Mouse (Mus musculus) splenic B cell, adult 2 months (primary cell): ENCODE results near the gene Ofcc1.

Experiments used
- DNase-seq: peaks from one replicate; pipeline ENCODE4 v3.0.0-alpha.2; 2011; ENCODE audit warnings: low read depth, low spot score
- H3K27me3 ChIP-seq: 2 replicates; pipeline ENCODE4 v1.6.1; 2012; ENCODE audit warnings: mild to moderate bottlenecking, low read length, moderate library complexity, mixed read lengths; ENCODE audit not compliant: control insufficient read depth, poor library complexity, insufficient read depth, severe bottlenecking
- H3K36me3 ChIP-seq: 2 replicates; pipeline ENCODE4 v1.6.1; 2012; ENCODE audit warnings: mild to moderate bottlenecking, low read length, moderate library complexity, mixed read lengths; ENCODE audit not compliant: control insufficient read depth, poor library complexity, insufficient read depth, severe bottlenecking

Gene Ofcc1

DNA sequence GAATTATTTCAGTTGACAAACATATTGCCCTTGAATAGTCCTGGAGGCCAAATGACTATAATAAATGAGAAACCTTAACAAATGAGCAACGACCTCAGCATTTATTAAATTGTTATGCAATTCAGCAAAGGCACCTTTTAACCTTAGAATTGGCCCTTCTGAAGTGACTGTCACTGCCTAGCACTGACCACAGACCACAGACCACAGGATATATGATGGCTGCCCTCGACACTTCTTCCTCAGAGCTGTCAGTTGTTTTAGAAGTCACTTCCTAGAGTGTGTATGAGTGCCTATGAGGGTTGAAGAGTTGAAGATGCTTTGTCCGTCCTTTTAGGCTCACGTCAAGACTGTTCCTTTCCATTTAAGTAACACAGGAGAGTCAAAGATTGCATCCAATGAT lies 72.6 kb downstream of the Ofcc1 start:
- Histone ChIP-seq H3K36me3 (no peaks in the 10 kb centered on the region), H3K27me3 (no peaks in the 10 kb centered on the region)
- no peak for DNase-seq

DNA sequence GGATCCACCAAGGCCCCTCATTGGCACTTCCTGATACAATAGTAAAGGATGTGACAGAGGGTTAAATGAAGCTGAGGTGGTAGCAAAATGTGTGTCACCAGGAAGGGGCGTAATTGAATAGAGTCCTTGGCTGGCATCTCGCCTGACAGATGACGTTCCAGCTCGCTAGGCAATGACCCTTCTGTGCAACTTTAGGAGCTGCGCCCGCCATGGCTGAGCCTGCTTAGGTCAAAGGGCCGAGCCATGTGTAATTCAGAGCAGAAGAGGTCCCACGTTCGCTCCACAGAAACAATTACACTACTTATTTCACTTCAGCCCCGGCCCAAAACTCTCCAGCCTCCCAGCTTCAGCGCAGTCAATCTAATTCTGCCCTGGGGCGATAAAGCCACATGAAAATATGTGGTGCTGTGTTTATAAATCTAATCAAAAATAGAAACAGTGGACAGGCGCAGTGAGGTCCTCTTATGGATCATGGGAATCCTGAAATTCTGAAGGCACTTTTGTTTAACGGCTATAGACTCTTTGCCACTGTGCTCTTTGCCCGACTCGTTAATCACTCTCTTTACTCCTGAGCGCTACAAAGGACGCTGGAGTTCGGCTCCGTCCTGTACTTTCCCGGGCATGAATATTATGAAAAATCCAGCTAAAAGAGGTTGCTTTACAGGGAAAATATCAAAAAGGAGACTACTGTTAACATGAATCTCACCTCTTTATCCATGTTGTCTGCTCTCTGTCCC lies 73.8 kb downstream of the Ofcc1 start:
- DNase-seq, result no peak
- H3K36me3 ChIP-seq, result no peaks in the 10 kb centered on the region
- H3K27me3 ChIP-seq, result no peaks in the 10 kb centered on the region

DNA sequence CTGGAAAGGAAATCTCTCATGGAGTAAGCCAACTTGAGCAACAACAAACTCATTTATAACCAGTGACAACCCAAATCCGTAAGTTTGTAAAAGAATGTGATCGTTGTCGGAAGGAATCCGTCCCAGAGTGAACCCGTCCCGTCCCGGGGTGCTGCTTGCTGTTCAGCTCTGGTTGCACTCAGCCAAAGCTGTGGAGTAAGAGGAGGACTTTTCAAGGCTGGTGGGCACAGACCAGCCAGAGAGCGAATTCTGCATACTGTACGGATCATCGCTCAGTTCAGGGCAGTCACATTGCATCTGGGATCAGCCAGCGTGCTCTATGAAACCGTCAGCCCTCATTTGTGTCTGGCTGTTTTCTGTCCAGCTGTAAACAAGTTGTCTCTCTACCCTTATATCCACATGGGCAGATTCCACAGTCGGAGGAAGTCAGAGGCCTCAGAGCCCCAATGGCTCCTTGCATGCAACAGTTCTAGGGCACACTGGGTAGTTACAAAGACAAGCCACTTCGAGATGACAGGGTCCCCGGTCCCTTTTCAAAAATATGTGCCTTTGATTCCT lies 75.9 kb downstream of the Ofcc1 start:
- no peaks in the 10 kb centered on the region for H3K27me3 ChIP-seq
- H3K36me3 ChIP-seq, result no peaks in the 10 kb centered on the region
- DNase-seq, result no peak

DNA sequence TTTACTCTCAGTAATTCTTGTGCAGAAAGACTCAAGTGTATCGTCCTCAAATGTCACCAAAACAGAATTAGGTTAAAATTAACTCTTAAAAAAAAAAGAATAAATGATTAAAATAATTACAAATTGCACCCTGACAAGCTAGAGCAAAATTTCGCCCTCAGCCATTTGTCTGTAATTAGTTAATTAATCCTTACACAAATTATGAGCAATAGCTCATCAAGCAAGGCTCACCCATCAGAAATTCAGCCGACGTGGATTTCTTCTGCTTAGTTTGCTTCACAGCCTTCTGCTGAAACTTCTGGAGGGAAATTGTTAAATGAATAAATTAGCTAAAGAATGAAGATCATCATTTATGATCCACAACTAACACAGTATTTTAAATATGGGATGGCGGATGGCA lies 80.6 kb downstream of the Ofcc1 start:
- no peaks in the 10 kb centered on the region for H3K36me3 ChIP-seq
- DNase-seq, result no peak
- no peaks in the 10 kb centered on the region for H3K27me3 ChIP-seq

DNA sequence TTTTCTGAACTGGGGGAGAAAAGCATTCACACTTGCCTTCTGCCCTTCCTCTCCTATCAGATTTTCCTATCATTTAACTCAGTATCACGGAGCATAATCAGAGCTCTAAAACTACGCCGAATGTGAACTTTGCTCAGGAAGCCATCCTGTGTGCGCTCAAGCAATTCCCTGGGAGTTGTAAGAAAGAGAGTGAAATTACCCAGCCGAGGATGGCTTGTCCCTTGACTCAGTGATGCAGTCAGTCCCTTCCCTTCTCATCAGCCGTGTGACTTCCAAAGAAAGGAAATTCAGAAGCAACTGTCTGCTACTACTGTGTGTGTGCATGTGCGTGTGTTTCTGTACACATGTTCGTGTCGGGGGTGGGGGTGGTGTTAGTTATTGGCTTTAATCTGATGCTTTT lies 93.7 kb downstream of the Ofcc1 start:
- no peak for DNase-seq
- Histone ChIP-seq H3K36me3 (no peaks in the 10 kb centered on the region), H3K27me3 (no peaks in the 10 kb centered on the region)

DNA sequence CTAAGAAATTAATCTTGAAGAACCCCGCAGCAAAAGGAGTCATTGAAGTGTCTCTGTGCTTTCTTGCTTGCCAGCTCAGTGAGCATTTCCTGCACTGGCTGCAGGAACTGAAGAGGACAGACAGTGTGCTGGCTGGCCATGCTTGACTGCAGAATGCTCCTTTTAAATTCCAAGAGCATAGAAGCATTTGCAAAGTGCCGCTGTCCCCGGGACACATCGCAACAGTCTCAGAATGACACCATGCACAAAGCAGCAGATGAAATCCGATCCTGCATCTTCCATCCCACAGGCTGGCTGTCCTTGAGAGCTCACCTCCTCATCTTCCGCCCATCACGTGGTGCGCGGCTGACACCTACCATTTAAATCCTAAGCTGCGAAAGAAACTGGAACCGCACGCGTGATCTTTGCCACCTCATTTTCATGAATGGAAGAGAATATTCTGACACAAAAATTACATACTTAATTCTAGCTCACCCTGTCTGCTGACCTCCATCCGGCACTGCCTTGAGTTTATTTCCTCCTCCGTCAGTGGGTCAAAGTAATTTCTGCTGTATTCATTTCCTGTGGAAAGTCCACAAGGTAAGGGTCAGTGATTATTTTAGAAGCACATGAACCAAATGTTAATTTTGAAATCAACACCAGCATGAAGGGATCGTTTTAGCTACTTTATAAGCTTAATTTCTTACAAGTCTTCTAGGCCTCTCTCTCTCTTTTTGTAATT lies 98.0 kb downstream of the Ofcc1 start:
- Histone ChIP-seq H3K36me3 (no peaks in the 10 kb centered on the region), H3K27me3 (no peaks in the 10 kb centered on the region)
- DNase-seq, result no peak

DNA sequence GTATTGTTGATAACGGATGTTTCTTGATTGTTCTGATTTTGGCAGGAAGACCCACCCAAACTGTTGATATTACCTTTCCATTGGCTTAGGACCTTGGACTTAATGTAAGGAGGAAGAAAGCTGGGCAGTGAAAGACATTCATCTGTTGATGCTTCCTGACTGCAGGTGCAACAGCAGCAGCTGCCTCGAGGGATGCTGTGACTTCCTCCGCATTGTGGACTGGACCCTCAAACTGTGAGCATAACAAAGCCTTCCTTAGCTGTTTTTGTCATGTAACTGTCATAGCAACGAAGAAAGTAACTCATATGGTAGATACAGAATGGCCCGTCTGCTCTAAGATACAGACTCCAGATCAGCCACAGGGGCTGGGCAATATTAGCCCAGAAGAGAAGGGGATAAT lies 102.5 kb downstream of the Ofcc1 start:
- no peak for DNase-seq
- H3K36me3 ChIP-seq, result no peaks in the 10 kb centered on the region
- no peaks in the 10 kb centered on the region for H3K27me3 ChIP-seq

DNA sequence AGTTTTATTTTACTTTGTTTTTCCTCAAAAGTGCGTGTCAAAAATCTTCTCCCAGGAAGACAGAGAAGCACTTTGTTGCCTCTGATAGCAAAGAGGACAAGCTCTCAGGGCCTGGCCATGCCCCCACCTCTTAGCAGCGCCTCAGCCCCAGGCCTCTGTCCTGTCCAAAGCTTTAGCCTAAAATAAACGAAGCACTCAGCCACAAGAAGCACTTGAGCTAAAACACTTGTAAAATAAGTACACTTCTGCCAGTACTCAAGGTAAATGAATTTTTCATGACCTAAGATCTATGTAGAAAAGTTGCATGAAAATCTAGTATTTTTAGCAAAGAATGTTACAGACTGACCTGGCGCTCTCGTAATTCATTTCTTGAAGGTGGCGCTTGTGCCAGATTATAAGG lies 117.4 kb downstream of the Ofcc1 start:
- Histone ChIP-seq H3K36me3 (no peaks in the 10 kb centered on the region), H3K27me3 (no peaks in the 10 kb centered on the region)
- no peak for DNase-seq

DNA sequence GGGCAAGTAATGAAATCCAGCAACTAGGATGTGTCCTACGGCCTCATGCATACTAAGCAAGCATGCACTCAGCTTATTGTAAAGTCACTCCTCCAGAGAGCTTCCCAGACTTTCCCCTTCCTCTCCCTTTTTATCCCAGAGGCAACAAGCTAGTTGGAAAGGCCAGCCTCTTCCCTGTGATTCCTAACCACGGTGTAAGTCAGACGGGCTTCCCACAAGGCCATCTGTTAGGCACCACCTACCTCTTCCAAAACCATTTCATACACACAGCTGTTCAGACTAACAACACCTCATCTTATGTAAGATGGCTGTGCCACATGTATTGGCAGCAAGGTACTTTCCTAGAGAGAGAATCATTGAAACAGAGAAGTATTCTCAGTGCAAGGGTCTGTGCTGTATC lies 124.9 kb downstream of the Ofcc1 start:
- no peak for DNase-seq
- Histone ChIP-seq H3K27me3 (no peaks in the 10 kb centered on the region), H3K36me3 (no peaks in the 10 kb centered on the region)

DNA sequence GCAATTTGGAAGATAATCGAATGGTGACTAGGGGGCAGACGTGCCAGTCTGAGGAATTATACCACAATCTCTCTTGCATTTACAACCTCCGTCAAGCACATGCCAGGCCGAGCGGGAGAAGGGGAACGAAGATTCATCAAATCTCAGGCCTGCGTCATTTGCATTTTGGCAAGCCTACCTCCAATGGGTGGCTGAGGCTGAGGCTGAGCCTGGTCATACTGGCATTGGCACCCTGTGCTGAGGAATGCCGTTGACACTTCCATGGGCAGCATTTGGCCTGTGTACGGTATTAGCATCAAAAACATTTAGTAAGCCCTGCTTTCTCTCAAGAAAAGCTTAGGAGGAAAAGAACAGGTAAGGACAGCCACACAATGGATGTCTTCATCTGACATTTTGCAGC lies 152.9 kb downstream of the Ofcc1 start:
- DNase-seq, result no peak
- no peaks in the 10 kb centered on the region for H3K27me3 ChIP-seq
- H3K36me3 ChIP-seq, result no peaks in the 10 kb centered on the region

DNA sequence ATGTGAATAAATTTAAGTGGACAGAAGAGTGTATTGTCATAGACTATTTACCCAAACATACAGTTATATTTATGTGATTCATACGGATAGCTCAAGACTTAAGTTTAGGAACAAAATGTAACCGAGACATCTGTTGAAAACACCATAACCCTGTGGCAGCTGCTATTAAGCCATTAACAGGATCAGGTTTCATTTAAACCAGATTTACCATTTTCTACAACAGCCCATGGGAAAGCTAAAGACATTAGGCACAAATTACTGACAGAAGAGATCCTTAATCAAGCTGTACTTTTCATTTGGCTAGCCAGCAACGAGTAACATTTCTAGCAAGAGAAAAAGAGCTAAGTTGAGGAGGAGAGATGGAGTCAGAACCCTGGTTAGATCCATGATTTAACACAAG lies 179.5 kb downstream of the Ofcc1 start:
- H3K36me3 ChIP-seq, result no peaks in the 10 kb centered on the region
- no peaks in the 10 kb centered on the region for H3K27me3 ChIP-seq
- DNase-seq, result no peak

DNA sequence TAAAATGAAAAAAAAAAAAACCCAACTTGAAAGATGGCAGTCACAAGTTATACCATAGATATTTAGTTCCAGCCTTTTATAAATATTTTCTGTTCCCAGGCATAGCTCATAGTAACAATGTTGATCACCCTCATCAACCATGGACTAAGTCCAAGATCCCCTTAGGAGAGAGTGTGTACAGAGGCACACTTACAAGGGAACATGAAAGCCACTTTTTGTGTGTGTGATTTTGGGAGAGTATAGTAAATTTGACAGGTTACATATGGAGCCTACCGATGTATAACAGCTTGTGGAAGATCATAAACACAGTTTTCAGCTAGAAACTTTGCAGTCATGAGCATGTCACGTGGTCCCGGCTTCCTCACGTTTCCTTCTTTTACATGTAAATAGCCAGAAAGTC lies 189.5 kb downstream of the Ofcc1 start:
- H3K36me3 ChIP-seq, result no peaks in the 10 kb centered on the region
- no peaks in the 10 kb centered on the region for H3K27me3 ChIP-seq
- DNase-seq, result no peak

DNA sequence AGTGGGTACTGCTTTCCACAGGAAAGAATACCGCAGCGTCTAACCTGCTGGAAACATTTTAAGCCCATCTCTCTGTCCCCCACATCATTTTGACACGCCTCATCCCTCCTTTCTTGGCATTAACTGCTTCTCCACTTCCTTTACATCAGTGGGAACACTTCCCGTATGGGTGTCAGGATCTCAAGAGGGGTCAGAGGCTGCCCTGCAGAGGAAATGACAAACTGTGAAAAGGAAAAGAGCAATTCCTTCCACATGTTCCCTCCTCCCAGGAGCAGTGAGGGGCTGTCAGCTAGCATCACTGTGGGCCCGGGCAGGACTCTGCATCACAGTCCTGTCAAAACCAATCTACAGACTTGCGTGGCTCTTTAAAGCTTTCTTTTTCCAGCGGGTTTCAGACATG lies 193.4 kb downstream of the Ofcc1 start:
- Histone ChIP-seq H3K27me3 (no peaks in the 10 kb centered on the region), H3K36me3 (no peaks in the 10 kb centered on the region)
- no peak for DNase-seq

DNA sequence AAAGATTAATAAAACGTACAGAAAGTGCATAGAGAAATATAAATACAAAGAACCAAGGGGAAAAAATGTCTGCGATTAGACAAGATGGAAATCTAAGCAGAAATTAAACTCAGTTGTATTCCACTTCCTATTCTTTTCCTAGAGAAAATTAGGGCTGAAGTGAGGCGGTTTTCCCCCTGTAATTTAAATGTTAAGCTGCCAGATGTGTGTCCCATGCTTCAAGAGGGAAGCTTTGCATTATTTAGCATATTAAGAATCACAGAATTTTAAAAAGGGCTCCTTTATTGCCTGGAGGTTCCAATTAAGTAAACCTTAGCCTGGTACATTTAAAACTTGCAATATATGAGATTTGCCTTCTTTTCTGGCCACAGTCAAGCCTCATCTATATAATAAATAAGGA lies 205.8 kb downstream of the Ofcc1 start:
- no peaks in the 10 kb centered on the region for H3K36me3 ChIP-seq
- no peaks in the 10 kb centered on the region for H3K27me3 ChIP-seq

DNA sequence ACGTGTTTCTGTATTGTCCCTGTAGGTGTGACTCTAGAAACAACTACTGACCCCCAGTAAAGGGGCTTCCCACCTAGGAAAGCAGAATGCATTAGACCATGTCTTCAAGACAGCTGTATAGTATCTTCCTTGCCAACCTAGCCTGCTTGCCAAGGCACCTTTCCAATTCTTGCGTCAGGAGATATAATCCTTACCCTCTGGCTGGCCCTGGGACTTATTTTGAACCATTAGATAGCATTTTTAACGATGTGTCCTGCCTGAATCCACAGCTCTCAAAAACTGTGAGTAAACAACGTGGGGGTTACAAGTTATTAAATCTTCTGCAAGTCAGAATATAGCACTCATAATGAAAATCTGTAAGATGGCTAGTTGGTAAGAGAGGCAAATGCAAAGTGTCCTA lies 221.3 kb downstream of the Ofcc1 start:
- Histone ChIP-seq H3K36me3 (no peaks in the 10 kb centered on the region), H3K27me3 (no peaks in the 10 kb centered on the region)
- no peak for DNase-seq

More for the DNA sequence above, 205.8 kb downstream of the Ofcc1 start:
- DNase-seq, result no peak
